Mouse (Mus musculus): ENCODE data around the gene Ppfibp1. TPM values are rescaled to one million over a fixed set of nuclear protein-coding genes. Genes with fewer than 3 reads are reported as not detected.

Ppfibp1 gene
- polyA plus RNA-seq, 1 experiment from 2014 or later, result 84.8 TPM

- ATAC-seq (ENCODE audit: insufficient number of reproducible peaks, low FRiP score), result no peak
- H3K4me1 ChIP-seq (replicated peaks), result peaks cover 54% of the 10 kb centered on the region
- no peak overlapping the region for H3K4me3 ChIP-seq
- H3K9ac ChIP-seq, result no peak overlapping the region
- H3K4me2 ChIP-seq, result no peak overlapping the region
- H3K27me3 ChIP-seq (replicated peaks), result no peaks in the 10 kb centered on the region
- no peaks in the 10 kb centered on the region for H3K9me3 ChIP-seq (replicated peaks)
- WGBS, result 92% methylated on average over 1 of the region's 1 CpGs
- H3K27ac ChIP-seq (ENCODE audit: poor library complexity, severe bottlenecking), result no peak overlapping the region
- peaks cover 4% of the 10 kb centered on the region; the same call in 1 of the 2 replicates for H3K36me3 ChIP-seq
Observed at GRCm38 (mm10) chr6:146915808-146916207, 27.5 kb downstream of the Ppfibp1 start.

GRCm38 (mm10) chr6:146917396-146917795 is 29.1 kb downstream of the Ppfibp1 start:
- no peak overlapping the region for H3K9ac ChIP-seq
- H3K4me3 ChIP-seq, result no peak overlapping the region
- no peaks in the 10 kb centered on the region for H3K27me3 ChIP-seq (replicated peaks)
- no peak overlapping the region for H3K27ac ChIP-seq (ENCODE audit: poor library complexity, severe bottlenecking)
- WGBS, result 79% methylated on average over 3 of the region's 3 CpGs
- H3K36me3 ChIP-seq, result peaks cover 4% of the 10 kb centered on the region; the same call in 1 of the 2 replicates
- ATAC-seq (ENCODE audit: insufficient number of reproducible peaks, low FRiP score), result no peak
- H3K4me2 ChIP-seq, result no peak overlapping the region
- peaks cover 38% of the 10 kb centered on the region for H3K4me1 ChIP-seq (replicated peaks)
- H3K9me3 ChIP-seq (replicated peaks), result no peaks in the 10 kb centered on the region

GRCm38 (mm10) chr6:146918341-146918740 is 30.1 kb downstream of the Ppfibp1 start:
- Histone ChIP-seq H3K27me3 (replicated peaks) (no peaks in the 10 kb centered on the region), H3K27ac (ENCODE audit: poor library complexity, severe bottlenecking) (no peak overlapping the region), H3K4me3 (no peak overlapping the region), H3K36me3 (peaks cover 4% of the 10 kb centered on the region; the same call in 1 of the 2 replicates), H3K9ac (no peak overlapping the region), H3K4me1 (replicated peaks) (peaks cover 28% of the 10 kb centered on the region), H3K4me2 (no peak overlapping the region), H3K9me3 (replicated peaks) (no peaks in the 10 kb centered on the region)
- WGBS, result 74% methylated on average over 6 of the region's 6 CpGs
- ATAC-seq (ENCODE audit: insufficient number of reproducible peaks, low FRiP score), result no peak

- Histone ChIP-seq H3K27me3 (replicated peaks) (no peaks in the 10 kb centered on the region), H3K9me3 (replicated peaks) (no peaks in the 10 kb centered on the region), H3K9ac (no peak overlapping the region), H3K4me1 (replicated peaks) (peaks cover 27% of the 10 kb centered on the region), H3K4me2 (no peak overlapping the region), H3K27ac (ENCODE audit: poor library complexity, severe bottlenecking) (no peak overlapping the region), H3K4me3 (no peak overlapping the region), H3K36me3 (no peaks in the 10 kb centered on the region)
- whole genome bisulfite sequencing, result 67% methylated on average over 5 of the region's 5 CpGs
- ATAC-seq (ENCODE audit: insufficient number of reproducible peaks, low FRiP score), result no peak
Observed at GRCm38 (mm10) chr6:146926415-146926980, 38.2 kb downstream of the Ppfibp1 start.

GRCm38 (mm10) chr6:146928108-146928507 is 39.8 kb downstream of the Ppfibp1 start:
- Histone ChIP-seq H3K4me3 (no peak overlapping the region), H3K9me3 (replicated peaks) (no peaks in the 10 kb centered on the region), H3K27me3 (replicated peaks) (no peaks in the 10 kb centered on the region), H3K4me1 (replicated peaks) (peaks cover 40% of the 10 kb centered on the region), H3K9ac (no peak overlapping the region), H3K36me3 (no peaks in the 10 kb centered on the region), H3K4me2 (no peak overlapping the region), H3K27ac (ENCODE audit: poor library complexity, severe bottlenecking) (peak overlapping the region; percentile 56)
- 26% methylated on average over 3 of the region's 3 CpGs for WGBS
- ATAC-seq (ENCODE audit: insufficient number of reproducible peaks, low FRiP score), result no peak

- Histone ChIP-seq H3K9ac (no peak overlapping the region), H3K27ac (ENCODE audit: poor library complexity, severe bottlenecking) (no peak overlapping the region), H3K27me3 (replicated peaks) (no peaks in the 10 kb centered on the region), H3K4me1 (replicated peaks) (peaks cover 44% of the 10 kb centered on the region), H3K4me2 (no peak overlapping the region), H3K4me3 (no peak overlapping the region), H3K36me3 (no peaks in the 10 kb centered on the region), H3K9me3 (replicated peaks) (no peaks in the 10 kb centered on the region)
- ATAC-seq (ENCODE audit: insufficient number of reproducible peaks, low FRiP score), result no peak
- WGBS, result 89% methylated on average over 2 of the region's 2 CpGs
Observed at GRCm38 (mm10) chr6:146929031-146929430, 40.7 kb downstream of the Ppfibp1 start.

- H3K27ac ChIP-seq (ENCODE audit: poor library complexity, severe bottlenecking), result 0 out of 2 replicates have a peak overlapping the region, but pooled peaks have one; percentile 49
- WGBS, result 42% methylated on average over 6 of the region's 6 CpGs
- H3K4me3 ChIP-seq, result no peak overlapping the region
- no peaks in the 10 kb centered on the region for H3K27me3 ChIP-seq (replicated peaks)
- H3K4me2 ChIP-seq, result no peak overlapping the region
- no peaks in the 10 kb centered on the region for H3K9me3 ChIP-seq (replicated peaks)
- H3K9ac ChIP-seq, result no peak overlapping the region
- ATAC-seq (ENCODE audit: insufficient number of reproducible peaks, low FRiP score), result peak; percentile 66
- no peaks in the 10 kb centered on the region for H3K36me3 ChIP-seq
- H3K4me1 ChIP-seq (replicated peaks), result peaks cover 55% of the 10 kb centered on the region
Observed at GRCm38 (mm10) chr6:146933123-146933522, 44.8 kb downstream of the Ppfibp1 start.

GRCm38 (mm10) chr6:146935957-146936356 is 47.7 kb downstream of the Ppfibp1 start:
- no peak overlapping the region for H3K4me2 ChIP-seq
- H3K9me3 ChIP-seq (replicated peaks), result no peaks in the 10 kb centered on the region
- H3K4me3 ChIP-seq, result no peak overlapping the region
- WGBS, result 85% methylated on average over 5 of the region's 6 CpGs
- H3K36me3 ChIP-seq, result peaks cover 18% of the 10 kb centered on the region
- H3K27ac ChIP-seq (ENCODE audit: poor library complexity, severe bottlenecking), result 0 out of 2 replicates have a peak overlapping the region, but pooled peaks have one; percentile 1
- H3K27me3 ChIP-seq (replicated peaks), result no peaks in the 10 kb centered on the region
- peaks cover 56% of the 10 kb centered on the region for H3K4me1 ChIP-seq (replicated peaks)
- no peak overlapping the region for H3K9ac ChIP-seq
- ATAC-seq (ENCODE audit: insufficient number of reproducible peaks, low FRiP score), result no peak

GRCm38 (mm10) chr6:146939026-146939425 is 50.7 kb downstream of the Ppfibp1 start:
- Histone ChIP-seq H3K9ac (no peak overlapping the region), H3K27ac (ENCODE audit: poor library complexity, severe bottlenecking) (no peak overlapping the region), H3K27me3 (replicated peaks) (no peaks in the 10 kb centered on the region), H3K4me3 (no peak overlapping the region), H3K9me3 (replicated peaks) (no peaks in the 10 kb centered on the region), H3K4me2 (no peak overlapping the region), H3K4me1 (replicated peaks) (peaks cover 58% of the 10 kb centered on the region), H3K36me3 (peaks cover 18% of the 10 kb centered on the region)
- 74% methylated on average over 8 of the region's 8 CpGs for WGBS
- no peak for ATAC-seq (ENCODE audit: insufficient number of reproducible peaks, low FRiP score)

GRCm38 (mm10) chr6:146941505-146942275 is 53.4 kb downstream of the Ppfibp1 start:
- peaks cover 18% of the 10 kb centered on the region for H3K36me3 ChIP-seq
- H3K4me1 ChIP-seq (replicated peaks), result peaks cover 62% of the 10 kb centered on the region
- no peak for ATAC-seq (ENCODE audit: insufficient number of reproducible peaks, low FRiP score)
- H3K4me3 ChIP-seq, result no peak overlapping the region
- H3K9me3 ChIP-seq (replicated peaks), result no peaks in the 10 kb centered on the region
- H3K27ac ChIP-seq (ENCODE audit: poor library complexity, severe bottlenecking), result no peak overlapping the region
- 70% methylated on average over 7 of the region's 7 CpGs for WGBS
- H3K27me3 ChIP-seq (replicated peaks), result no peaks in the 10 kb centered on the region
- H3K9ac ChIP-seq, result no peak overlapping the region
- H3K4me2 ChIP-seq, result no peak overlapping the region

- Histone ChIP-seq H3K4me1 (replicated peaks) (peaks cover 75% of the 10 kb centered on the region), H3K9ac (no peak overlapping the region), H3K4me2 (no peak overlapping the region), H3K27ac (ENCODE audit: poor library complexity, severe bottlenecking) (no peak overlapping the region), H3K27me3 (replicated peaks) (no peaks in the 10 kb centered on the region), H3K9me3 (replicated peaks) (no peaks in the 10 kb centered on the region), H3K4me3 (no peak overlapping the region), H3K36me3 (peaks cover 13% of the 10 kb centered on the region)
- no peak for ATAC-seq (ENCODE audit: insufficient number of reproducible peaks, low FRiP score)
Observed at GRCm38 (mm10) chr6:146944009-146944408, 55.7 kb downstream of the Ppfibp1 start.

Measured in heart, embryonic 12.5 days (tissue).